ENCODE assay signal across 8 mouse cellular contexts in genomic region chr1:84838156-84838555, GRCm38 (mm10). TPM values are rescaled to one million over a fixed set of nuclear protein-coding genes. Genes with fewer than 3 reads are reported as not detected.
DNase-seq lines count a peak whose midpoint lies in the region; ATAC-seq lines count a peak whose summit lies in the region.

No protein-coding gene starts in this region.

- peak overlapping the region; percentile 95 for H3K4me3 ChIP-seq in neural tube, embryonic 11.5 days (ENCODE audit: low read depth, low read length)
- peak overlapping the region; percentile 94 for H3K4me3 ChIP-seq in intestine, embryonic 15.5 days (replicated peaks)

- under 1% methylated on average over 22 of the region's 22 CpGs for WGBS in neural tube, embryonic 11.5 days
- under 1% methylated on average over 22 of the region's 22 CpGs for WGBS in intestine, embryonic 15.5 days

- no peaks in the 10 kb centered on the region for H3K27me3 ChIP-seq in neural tube, embryonic 11.5 days (ENCODE audit: control insufficient read depth, insufficient read depth, low read length)
- no peaks in the 10 kb centered on the region for H3K27me3 ChIP-seq in intestine, embryonic 15.5 days (replicated peaks)

- H3K4me1 ChIP-seq in neural tube, embryonic 11.5 days (ENCODE audit: control insufficient read depth, insufficient read depth, low read length), result no peaks in the 10 kb centered on the region
- no peaks in the 10 kb centered on the region for H3K4me1 ChIP-seq in intestine, embryonic 15.5 days (replicated peaks)

- H3K9me3 ChIP-seq in neural tube, embryonic 11.5 days (ENCODE audit: control insufficient read depth, low read length), result no peaks in the 10 kb centered on the region
- no peaks in the 10 kb centered on the region for H3K9me3 ChIP-seq in intestine, embryonic 15.5 days

- peak overlapping the region; percentile 95 for H3K9ac ChIP-seq in neural tube, embryonic 11.5 days (ENCODE audit: low read length)
- peak overlapping the region; percentile 97 for H3K9ac ChIP-seq in intestine, embryonic 15.5 days

- peak; percentile 7 for DNase-seq in cerebellum, adult 8-10 months
- no peak for DNase-seq in cerebellum, postnatal 4 days (ENCODE audit: low spot score in 2 of 2)
- peak; percentile 56 for DNase-seq in neural tube, embryonic 11.5 days (ENCODE audit: low spot score)
- DNase-seq in neural tube, embryonic 10.5 days (ENCODE audit: extremely low spot score, low spot score), result no peak
- peak; percentile 4 to 5 for DNase-seq in natural killer cell, adult 2 months (ENCODE audit: low spot score in 2 of 2)
- DNase-seq in gastrocnemius, adult 18-20 months (ENCODE audit: low spot score), result no peak
- DNase-seq in adrenal gland, postnatal 4 days (ENCODE audit: low spot score in 2 of 2), result no peak

- peak overlapping the region; percentile 93 for H3K27ac ChIP-seq in neural tube, embryonic 11.5 days (ENCODE audit: low read depth, low read length)
- peak overlapping the region; percentile 99 for H3K27ac ChIP-seq in intestine, embryonic 15.5 days

- H3K36me3 ChIP-seq in neural tube, embryonic 11.5 days (ENCODE audit: control insufficient read depth, insufficient read depth, low read length), result no peaks in the 10 kb centered on the region
- no peaks in the 10 kb centered on the region for H3K36me3 ChIP-seq in intestine, embryonic 15.5 days

- H3K4me2 ChIP-seq in neural tube, embryonic 11.5 days (ENCODE audit: low read depth), result peak overlapping the region; percentile 67
- H3K4me2 ChIP-seq in intestine, embryonic 15.5 days (replicated peaks), result peak overlapping the region; percentile 66

- no peak for ATAC-seq in neural tube, embryonic 11.5 days (ENCODE audit: insufficient read depth, low FRiP score, low TSS enrichment)
- ATAC-seq in intestine, embryonic 15.5 days, result peak; percentile 7

RNA-seq across cellular contexts. Expression of gene Fbxo36, which starts 1.5 kb away (rescaled TPM):
- polyA plus RNA-seq in neural tube, embryonic 11.5 days (2014; fragmentation: Nextera tagmentation; extraction: Ambion mirVana), result 6.7 and 9.6 TPM in 2 replicates
- polyA plus RNA-seq in intestine, embryonic 15.5 days (2015; fragmentation: Nextera tagmentation; extraction: Ambion mirVana), result 12.3 and 14.9 TPM in 2 replicates
- total RNA-seq in gastrocnemius, adult 18-20 months (2021), result 1 to 10 TPM; 3.0 to 3.6 TPM
- 1 to 10 TPM; 8.5 to 9.3 TPM for total RNA-seq in adrenal gland, postnatal 4 days (2021)

RNA-seq across cellular contexts. Expression of gene Trip12, which starts 2.2 kb away (rescaled TPM):
- polyA plus RNA-seq in neural tube, embryonic 11.5 days (2014; fragmentation: Nextera tagmentation; extraction: Ambion mirVana), result 89.0 and 97.6 TPM in 2 replicates
- polyA plus RNA-seq in intestine, embryonic 15.5 days (2015; fragmentation: Nextera tagmentation; extraction: Ambion mirVana), result 48.9 and 54.2 TPM in 2 replicates
- 100 to 1,000 TPM; 178 to 197 TPM for total RNA-seq in gastrocnemius, adult 18-20 months (2021)
- total RNA-seq in adrenal gland, postnatal 4 days (2021), result 100 to 1,000 TPM; 248 to 284 TPM

Comparison
In these comparisons a context has a peak if more than half of its experiments do, and no peak if none do; other contexts are left out.
1. DNase-seq: peak in cerebellum, adult 8-10 months (single experiment), neural tube, embryonic 11.5 days (single experiment) and natural killer cell, adult 2 months (2 of 2); none in cerebellum, postnatal 4 days (0 of 2), neural tube, embryonic 10.5 days (single experiment), gastrocnemius, adult 18-20 months (single experiment) and adrenal gland, postnatal 4 days (0 of 2).